10 mouse cellular contexts compared by ENCODE assay signal in the genomic region with DNA sequence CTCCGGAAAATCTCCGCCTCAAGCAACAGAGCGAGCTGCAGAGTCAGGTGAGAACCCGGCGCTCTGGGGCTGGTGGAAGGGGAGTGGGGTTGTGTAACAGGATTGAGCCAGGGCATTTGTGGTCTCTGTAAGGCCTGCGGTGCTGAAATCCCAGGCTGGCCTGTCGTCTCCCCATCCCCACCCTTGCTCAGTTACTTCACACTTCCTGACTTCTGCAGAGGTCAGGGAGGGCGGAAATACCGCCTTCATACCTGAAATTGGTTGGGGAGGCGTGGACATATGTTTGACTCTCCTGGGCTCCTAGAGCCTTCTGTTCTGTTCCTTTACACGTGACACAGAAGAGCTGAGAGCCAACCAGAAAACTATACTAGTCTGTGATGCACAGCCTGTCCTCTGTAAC. TPM values are rescaled to one million over a fixed set of nuclear protein-coding genes. Genes with fewer than 3 reads are reported as not detected.
DNase-seq lines count a peak whose midpoint lies in the region; ATAC-seq and TF ChIP-seq lines count a peak whose summit lies in the region.
"Had no signal": no experiment of that assay in that cellular context is flagged by ENCODE, and none has a peak within 500 bp of the region (broad histone marks: within the 10 kb centered on the region; RNA-seq: fewer than 3 reads in every experiment).

No protein-coding gene starts in this region.

- H3K27me3 ChIP-seq in intestine, embryonic 15.5 days (replicated peaks) = no peaks in the 10 kb centered on the region
- no peaks in the 10 kb centered on the region for H3K27me3 ChIP-seq in intestine, postnatal 0 days (replicated peaks; ENCODE audit: control insufficient read depth, insufficient read depth, low read length)
- H3K27me3 ChIP-seq in hindbrain, embryonic 12.5 days = no peaks in the 10 kb centered on the region
- H3K27me3 ChIP-seq in midbrain, embryonic 15.5 days (replicated peaks) = no peaks in the 10 kb centered on the region

- no peaks in the 10 kb centered on the region for H3K9me3 ChIP-seq in intestine, embryonic 15.5 days
- H3K9me3 ChIP-seq in intestine, postnatal 0 days (ENCODE audit: control insufficient read depth) = no peaks in the 10 kb centered on the region
- H3K9me3 ChIP-seq in hindbrain, embryonic 12.5 days (replicated peaks) = no peaks in the 10 kb centered on the region
- no peaks in the 10 kb centered on the region for H3K9me3 ChIP-seq in midbrain, embryonic 15.5 days

- no peak for DNase-seq in urinary bladder, postnatal 36 days (ENCODE audit: low spot score in 2 of 2)
- DNase-seq in urinary bladder, adult 2 months (ENCODE audit: low spot score) = no peak
- DNase-seq: adrenal gland, adult 8-10 months; cerebellum, adult 9-10 months; heart, adult 2 months had no signal

- no peak for ATAC-seq in intestine, embryonic 15.5 days
- ATAC-seq in intestine, postnatal 0 days = no peak
- no peak for ATAC-seq in hindbrain, embryonic 12.5 days (ENCODE audit: low FRiP score)
- no peak for ATAC-seq in midbrain, embryonic 15.5 days (replicated peaks)

- no peak overlapping the region for H3K4me3 ChIP-seq in intestine, embryonic 15.5 days (replicated peaks)
- no peak overlapping the region for H3K4me3 ChIP-seq in intestine, postnatal 0 days (ENCODE audit: low read depth, low read length)
- H3K4me3 ChIP-seq in bone marrow, adult 2 months (replicated peaks; ENCODE audit: control insufficient read depth, low read depth, low read length) = no peak overlapping the region
- H3K4me3 ChIP-seq in hindbrain, embryonic 12.5 days = no peak overlapping the region
- no peak overlapping the region for H3K4me3 ChIP-seq in midbrain, embryonic 15.5 days
- H3K4me3 ChIP-seq: heart, adult 2 months had no signal

- H3K4me1 ChIP-seq in intestine, embryonic 15.5 days (replicated peaks) = peaks cover 76% of the 10 kb centered on the region
- peaks cover 52% of the 10 kb centered on the region for H3K4me1 ChIP-seq in intestine, postnatal 0 days (replicated peaks; ENCODE audit: control insufficient read depth, insufficient read depth, low read length)
- peaks cover 23% of the 10 kb centered on the region for H3K4me1 ChIP-seq in bone marrow, adult 2 months (ENCODE audit: control insufficient read depth, insufficient read depth, low read length)
- H3K4me1 ChIP-seq in hindbrain, embryonic 12.5 days = peaks cover 73% of the 10 kb centered on the region
- H3K4me1 ChIP-seq in midbrain, embryonic 15.5 days = peaks cover 67% of the 10 kb centered on the region

- H3K4me2 ChIP-seq in intestine, embryonic 15.5 days (replicated peaks) = no peak overlapping the region
- H3K4me2 ChIP-seq in intestine, postnatal 0 days (replicated peaks; ENCODE audit: low read depth) = no peak overlapping the region
- no peak overlapping the region for H3K4me2 ChIP-seq in hindbrain, embryonic 12.5 days (replicated peaks)
- no peak overlapping the region for H3K4me2 ChIP-seq in midbrain, embryonic 15.5 days

- 77% methylated on average over 11 of the region's 11 CpGs for WGBS in intestine, embryonic 15.5 days
- 72% methylated on average over 11 of the region's 11 CpGs for WGBS in intestine, postnatal 0 days
- WGBS in bone marrow, adult 2 months = 42% methylated on average over 11 of the region's 11 CpGs
- WGBS in hindbrain, embryonic 12.5 days = 81% methylated on average over 11 of the region's 11 CpGs
- 67% methylated on average over 11 of the region's 11 CpGs for WGBS in midbrain, embryonic 15.5 days

- H3K9ac ChIP-seq in intestine, embryonic 15.5 days = no peak overlapping the region
- H3K9ac ChIP-seq in intestine, postnatal 0 days (ENCODE audit: low read depth, low read length) = no peak overlapping the region
- peak overlapping the region; percentile 18; the same call in 1 of the 2 replicates for H3K9ac ChIP-seq in hindbrain, embryonic 12.5 days
- H3K9ac ChIP-seq in midbrain, embryonic 15.5 days = no peak overlapping the region

- no peak for TF ChIP-seq POLR2A in bone marrow, adult 2 months (IDR thresholded peaks at IDR 0.05; ENCODE audit: borderline replicate concordance, control insufficient read depth, low read depth, low read length)

- H3K36me3 ChIP-seq in intestine, embryonic 15.5 days = peaks cover 24% of the 10 kb centered on the region; the same call in 1 of the 2 replicates
- peaks cover 52% of the 10 kb centered on the region for H3K36me3 ChIP-seq in intestine, postnatal 0 days (ENCODE audit: control insufficient read depth, insufficient read depth)
- H3K36me3 ChIP-seq in hindbrain, embryonic 12.5 days = peaks cover 43% of the 10 kb centered on the region
- H3K36me3 ChIP-seq in midbrain, embryonic 15.5 days (replicated peaks) = peaks cover 8% of the 10 kb centered on the region; the same call in 1 of the 2 replicates

- 0 out of 2 replicates have a peak overlapping the region, but pooled peaks have one; percentile 65 for H3K27ac ChIP-seq in intestine, embryonic 15.5 days
- no peak overlapping the region; the same call in 1 of the 2 replicates for H3K27ac ChIP-seq in intestine, postnatal 0 days (ENCODE audit: low read depth, low read length)
- peak overlapping the region; percentile 68 for H3K27ac ChIP-seq in bone marrow, adult 2 months (ENCODE audit: control insufficient read depth, insufficient read depth, low read depth, low read length, poor library complexity)
- H3K27ac ChIP-seq in hindbrain, embryonic 12.5 days = no peak overlapping the region
- H3K27ac ChIP-seq in midbrain, embryonic 15.5 days = 0 out of 2 replicates have a peak overlapping the region, but pooled peaks have one; percentile 56
- H3K27ac ChIP-seq: heart, adult 2 months had no signal

- TF ChIP-seq CTCF in intestine, postnatal 0 days (IDR thresholded peaks at IDR 0.05; ENCODE audit: low read depth) = no peak
- TF ChIP-seq CTCF in bone marrow, adult 2 months (IDR thresholded peaks at IDR 0.05; ENCODE audit: control insufficient read depth, insufficient read depth, low read length) = no peak

RNA-seq across cellular contexts. Expression of a gene that starts 16.9 kb away (rescaled TPM):
- 123 and 126 TPM in 2 replicates for polyA plus RNA-seq in intestine, embryonic 15.5 days (2015; fragmentation: Nextera tagmentation; extraction: Ambion mirVana)
- polyA plus RNA-seq in intestine, postnatal 0 days (2015; fragmentation: Nextera tagmentation; extraction: Ambion mirVana) = 98.2 and 103 TPM in 2 replicates
- 48.1 and 99.2 TPM in 2 replicates for polyA plus RNA-seq in bone marrow, adult 2 months (2011; ENCODE audit: insufficient read depth, insufficient read length, low replicate concordance, missing spikeins)
- 111 and 120 TPM in 2 replicates for polyA plus RNA-seq in hindbrain, embryonic 12.5 days (2016; fragmentation: Nextera tagmentation; extraction: Ambion mirVana)
- polyA plus RNA-seq in midbrain, embryonic 15.5 days (2015; fragmentation: Nextera tagmentation; extraction: Ambion mirVana) = 198 and 199 TPM in 2 replicates
- 101 and 108 TPM in 2 replicates for polyA plus RNA-seq in urinary bladder, adult 2 months (2012; rRNA removed)

RNA-seq across cellular contexts. Expression of a gene that starts 24.8 kb away (rescaled TPM):
- 5.2 and 5.3 TPM in 2 replicates for polyA plus RNA-seq in intestine, embryonic 15.5 days (2015; fragmentation: Nextera tagmentation; extraction: Ambion mirVana)
- polyA plus RNA-seq in intestine, postnatal 0 days (2015; fragmentation: Nextera tagmentation; extraction: Ambion mirVana) = 1.8 and 2.0 TPM in 2 replicates
- polyA plus RNA-seq in bone marrow, adult 2 months (2011; ENCODE audit: insufficient read depth, insufficient read length, low replicate concordance, missing spikeins) = not detected in 2 replicates
- 14.1 and 14.8 TPM in 2 replicates for polyA plus RNA-seq in hindbrain, embryonic 12.5 days (2016; fragmentation: Nextera tagmentation; extraction: Ambion mirVana)
- 33.3 and 33.8 TPM in 2 replicates for polyA plus RNA-seq in midbrain, embryonic 15.5 days (2015; fragmentation: Nextera tagmentation; extraction: Ambion mirVana)
- 3.8 and 5.6 TPM in 2 replicates for polyA plus RNA-seq in urinary bladder, adult 2 months (2012; rRNA removed)

RNA-seq across cellular contexts. Expression of a gene that starts 33.5 kb away (rescaled TPM):
- polyA plus RNA-seq in intestine, embryonic 15.5 days (2015; fragmentation: Nextera tagmentation; extraction: Ambion mirVana) = 530 and 606 TPM in 2 replicates
- polyA plus RNA-seq in intestine, postnatal 0 days (2015; fragmentation: Nextera tagmentation; extraction: Ambion mirVana) = 538 and 555 TPM in 2 replicates
- polyA plus RNA-seq in bone marrow, adult 2 months (2011; ENCODE audit: insufficient read depth, insufficient read length, low replicate concordance, missing spikeins) = 550 and 853 TPM in 2 replicates
- polyA plus RNA-seq in hindbrain, embryonic 12.5 days (2016; fragmentation: Nextera tagmentation; extraction: Ambion mirVana) = 347 and 376 TPM in 2 replicates
- polyA plus RNA-seq in midbrain, embryonic 15.5 days (2015; fragmentation: Nextera tagmentation; extraction: Ambion mirVana) = 259 and 277 TPM in 2 replicates
- 911 and 1,027 TPM in 2 replicates for polyA plus RNA-seq in urinary bladder, adult 2 months (2012; rRNA removed)

RNA-seq across cellular contexts. Expression of a gene that starts 40.0 kb away (rescaled TPM):
- 0.24 TPM in 1 of 2 replicates, not detected in the other for polyA plus RNA-seq in intestine, embryonic 15.5 days (2015; fragmentation: Nextera tagmentation; extraction: Ambion mirVana)
- not detected in 2 replicates for polyA plus RNA-seq in intestine, postnatal 0 days (2015; fragmentation: Nextera tagmentation; extraction: Ambion mirVana)
- polyA plus RNA-seq in bone marrow, adult 2 months (2011; ENCODE audit: insufficient read depth, insufficient read length, low replicate concordance, missing spikeins) = not detected in 2 replicates
- 0.68 and 0.98 TPM in 2 replicates for polyA plus RNA-seq in hindbrain, embryonic 12.5 days (2016; fragmentation: Nextera tagmentation; extraction: Ambion mirVana)
- 0.50 and 1.1 TPM in 2 replicates for polyA plus RNA-seq in midbrain, embryonic 15.5 days (2015; fragmentation: Nextera tagmentation; extraction: Ambion mirVana)
- polyA plus RNA-seq in urinary bladder, adult 2 months (2012; rRNA removed) = 0.13 and 0.41 TPM in 2 replicates

RNA-seq across cellular contexts. Expression of a gene that starts 49.4 kb away (rescaled TPM):
- polyA plus RNA-seq in intestine, embryonic 15.5 days (2015; fragmentation: Nextera tagmentation; extraction: Ambion mirVana) = 13.3 and 13.4 TPM in 2 replicates
- polyA plus RNA-seq in intestine, postnatal 0 days (2015; fragmentation: Nextera tagmentation; extraction: Ambion mirVana) = 8.5 and 9.8 TPM in 2 replicates
- polyA plus RNA-seq in bone marrow, adult 2 months (2011; ENCODE audit: insufficient read depth, insufficient read length, low replicate concordance, missing spikeins) = 10.4 and 11.7 TPM in 2 replicates
- 22.0 and 25.4 TPM in 2 replicates for polyA plus RNA-seq in hindbrain, embryonic 12.5 days (2016; fragmentation: Nextera tagmentation; extraction: Ambion mirVana)
- polyA plus RNA-seq in midbrain, embryonic 15.5 days (2015; fragmentation: Nextera tagmentation; extraction: Ambion mirVana) = 16.2 and 17.6 TPM in 2 replicates
- 15.3 and 16.6 TPM in 2 replicates for polyA plus RNA-seq in urinary bladder, adult 2 months (2012; rRNA removed)

Comparison
In these comparisons a context has a peak if more than half of its experiments do, and no peak if none do; other contexts are left out.
1. H3K27ac ChIP-seq: peak in intestine, embryonic 15.5 days (single experiment), bone marrow, adult 2 months (single experiment) and midbrain, embryonic 15.5 days (single experiment); none in intestine, postnatal 0 days (single experiment) and hindbrain, embryonic 12.5 days (single experiment).